Mouse (Mus musculus) myocyte (in vitro differentiated cells): ENCODE data around the gene Rsl24d1.

Experiments used
- E2F4 ChIP-seq: IDR thresholded peaks from one replicate; pipeline ENCODE4 v1.6.1; 2011; ENCODE audit warnings: mild to moderate bottlenecking, control low read depth, moderate library complexity; ENCODE audit not compliant: insufficient read depth
- MAX ChIP-seq: IDR thresholded peaks from one replicate; pipeline ENCODE4 v1.6.1; 2011; ENCODE audit warnings: low read depth, mild to moderate bottlenecking, control low read depth
- MYOD1 ChIP-seq, 3 experiments: IDR thresholded peaks; one replicate each; pipeline ENCODE4 v1.6.1; 2011; ENCODE audit warnings: control low read depth in 2 of 3, low read depth in 2 of 3, mild to moderate bottlenecking in 2 of 3, moderate library complexity in 1 of 3; ENCODE audit not compliant: insufficient read length in 2 of 3, control insufficient read depth in 1 of 3
- POLR2A ChIP-seq: IDR thresholded peaks from one replicate; pipeline ENCODE4 v1.6.1; 2011; ENCODE audit warnings: low read depth, mild to moderate bottlenecking, control low read depth, moderate library complexity; ENCODE audit not compliant: insufficient read length
- POLR2AphosphoS2 ChIP-seq: IDR thresholded peaks from one replicate; pipeline ENCODE4 v1.6.1; 2011; ENCODE audit warnings: low read depth, control low read depth; ENCODE audit not compliant: insufficient read length
- REST ChIP-seq: IDR thresholded peaks from one replicate; pipeline ENCODE4 v1.6.1; 2011; ENCODE audit warnings: mild to moderate bottlenecking, control low read depth, moderate library complexity; ENCODE audit not compliant: insufficient read depth, insufficient read length
- SRF ChIP-seq: IDR thresholded peaks from one replicate; pipeline ENCODE4 v1.6.1; 2011; ENCODE audit warnings: low read depth; ENCODE audit not compliant: control insufficient read depth, insufficient read length
- TCF3 ChIP-seq: IDR thresholded peaks from one replicate; pipeline ENCODE4 v1.6.1; 2011; ENCODE audit warnings: low read depth, control low read depth; ENCODE audit not compliant: insufficient read length

GRCm38 (mm10) chr9:73127457-73127856 lies 14.2 kb downstream of the Rsl24d1 start:
- TF ChIP-seq TCF3 (no peak), POLR2A (no peak), POLR2AphosphoS2 (no peak), MYOD1 (IDR thresholded peaks at IDR 0.05; ENCODE audit: control insufficient read depth in 1 of 3, insufficient read length in 2 of 3, low read depth in 2 of 3) (no peak), E2F4 (no peak), MAX (no peak), REST (no peak), SRF (no peak)
